Mouse (Mus musculus): ENCODE measurements at regions not wholly inside any gene's neighbourhood (a gene's known extent, or its start where the extent isn't known, plus 50 kb on each side); places are given as distances from the start of the nearest gene placed in this dataset.

DNA sequence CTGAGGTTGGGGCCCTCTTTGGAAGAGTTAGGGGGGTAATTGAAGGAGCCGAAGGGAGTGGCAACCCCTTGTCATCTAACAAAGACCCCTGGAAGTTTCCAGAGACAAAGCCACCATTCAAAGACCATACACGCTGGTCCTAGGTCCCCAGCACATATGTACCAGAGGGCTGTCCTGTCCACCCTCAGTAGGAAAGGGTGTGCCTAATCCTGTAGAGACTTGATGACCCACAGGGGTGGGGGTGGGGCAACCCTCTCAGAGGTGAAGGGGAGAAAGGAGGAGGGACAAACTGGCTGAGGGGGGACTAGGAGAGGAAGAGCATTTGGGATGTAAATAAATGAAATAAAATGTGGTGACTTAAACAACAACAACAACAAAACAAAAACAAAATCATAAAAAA lies 274.9 kb upstream of the Mpped2 start:
- TF ChIP-seq CTCF (IDR thresholded peaks at IDR 0.05; ENCODE audit: low read depth), result no peak
- TF ChIP-seq EP300 (IDR thresholded peaks at IDR 0.05; ENCODE audit: low read depth), result no peak
